Mouse (Mus musculus): ENCODE results near the gene Nod2.

GRCm38 (mm10) chr8:88603446-88603989 is 43.6 kb upstream of the Nod2 start:
- no peak for TF ChIP-seq GATA1 (IDR thresholded peaks at IDR 0.05; ENCODE audit: borderline replicate concordance, low read length)
- TF ChIP-seq FLI1 (IDR thresholded peaks at IDR 0.05; ENCODE audit: low read length): no peak
